Comparison of ENCODE assay signal across 22 mouse cellular contexts in genomic region chr2:122599736-122600135, GRCm38 (mm10). TPM values are rescaled to one million over a fixed set of nuclear protein-coding genes. Genes with fewer than 3 reads are reported as not detected.
DNase-seq lines count a peak whose midpoint lies in the region; ATAC-seq lines count a peak whose summit lies in the region.
"Had no signal": no experiment of that assay in that cellular context is flagged by ENCODE, and none has a peak within 500 bp of the region (broad histone marks: within the 10 kb centered on the region; RNA-seq: fewer than 3 reads in every experiment).

No protein-coding gene starts in this region.

- no peak overlapping the region for H3K27ac ChIP-seq in heart, embryonic 12.5 days (ENCODE audit: poor library complexity, severe bottlenecking)
- H3K27ac ChIP-seq: forebrain, embryonic 13.5 days; hindbrain, embryonic 10.5 days; limb, embryonic 12.5 days; midbrain, embryonic 10.5 days had no signal

- 66% methylated on average over 2 of the region's 2 CpGs for WGBS in heart, embryonic 12.5 days

- no peaks in the 10 kb centered on the region for H3K4me1 ChIP-seq in heart, embryonic 12.5 days (replicated peaks)
- H3K4me1 ChIP-seq: forebrain, embryonic 13.5 days; hindbrain, embryonic 10.5 days; limb, embryonic 12.5 days; midbrain, embryonic 10.5 days had no signal

- no peaks in the 10 kb centered on the region for H3K36me3 ChIP-seq in heart, embryonic 12.5 days
- H3K36me3 ChIP-seq: hindbrain, embryonic 10.5 days; limb, embryonic 12.5 days; midbrain, embryonic 10.5 days had no signal

- no peaks in the 10 kb centered on the region for H3K9me3 ChIP-seq in heart, embryonic 12.5 days (replicated peaks)
- H3K9me3 ChIP-seq: forebrain, embryonic 13.5 days; hindbrain, embryonic 10.5 days; limb, embryonic 12.5 days; midbrain, embryonic 10.5 days had no signal

- H3K4me2 ChIP-seq in heart, embryonic 12.5 days, result no peak overlapping the region
- H3K4me2 ChIP-seq: forebrain, embryonic 13.5 days; limb, embryonic 12.5 days; liver, embryonic 11.5 days had no signal

- DNase-seq in heart, adult 18-20 months, result peak; percentile 25 to 56
- DNase-seq in cerebellum, adult 18-20 months, result peak; percentile 64 to 81
- DNase-seq in cerebellum, adult 8-10 months, result peak; percentile 56
- peak; percentile 58 to 62 for DNase-seq in cerebellum, postnatal 36 days
- DNase-seq in embryo, embryonic 10 days (ENCODE audit: low spot score), result no peak
- DNase-seq: adrenal gland, postnatal 14 days; kidney, adult 9 months; kidney, postnatal 14 days; liver, postnatal 0 days had no signal

- ATAC-seq in heart, embryonic 12.5 days (ENCODE audit: insufficient number of reproducible peaks, low FRiP score), result no peak
- no peak for ATAC-seq in activated CD4-positive, CD25-positive, alpha-beta regulatory T cell, adult 4 months
- ATAC-seq: forebrain, embryonic 13.5 days; hindbrain, embryonic 16.5 days; intestine, embryonic 16.5 days; liver, postnatal 0 days; lung, postnatal 0 days; midbrain, embryonic 16.5 days had no signal

- H3K4me3 ChIP-seq in heart, embryonic 12.5 days, result no peak overlapping the region
- H3K4me3 ChIP-seq: forebrain, embryonic 13.5 days; hindbrain, embryonic 10.5 days; limb, embryonic 12.5 days; midbrain, embryonic 10.5 days had no signal

- no peak overlapping the region for H3K9ac ChIP-seq in heart, embryonic 12.5 days
- H3K9ac ChIP-seq: forebrain, embryonic 13.5 days; limb, embryonic 12.5 days; liver, postnatal 0 days had no signal

- no peaks in the 10 kb centered on the region for H3K27me3 ChIP-seq in heart, embryonic 12.5 days (replicated peaks)
- H3K27me3 ChIP-seq: forebrain, embryonic 13.5 days; limb, embryonic 12.5 days had no signal

RNA-seq across cellular contexts. Expression of gene Gatm, which starts 11.4 kb away (rescaled TPM):
- total RNA-seq in heart, adult 18-20 months (2021), result 1 to 10 TPM; 3.1 to 3.2 TPM
- 29.9 and 34.8 TPM in 2 replicates for polyA plus RNA-seq in heart, embryonic 12.5 days (2016; fragmentation: Nextera tagmentation; extraction: Ambion mirVana)
- polyA plus RNA-seq in activated CD4-positive, CD25-positive, alpha-beta regulatory T cell, adult 4 months (2017; shearing (Covaris generic)), result under 1 TPM; 0.28 to 0.57 TPM
- total RNA-seq: MEL had no signal

RNA-seq across cellular contexts. Expression of gene AA467197, which starts 37.0 kb away (rescaled TPM):
- under 1 TPM; 0.41 to 0.60 TPM for total RNA-seq in heart, adult 18-20 months (2021)
- not detected in 2 replicates for polyA plus RNA-seq in heart, embryonic 12.5 days (2016; fragmentation: Nextera tagmentation; extraction: Ambion mirVana)
- under 1 TPM in 1 of 2 experiments, not detected in 1; 0.73 TPM for polyA plus RNA-seq in activated CD4-positive, CD25-positive, alpha-beta regulatory T cell, adult 4 months (2017; shearing (Covaris generic))
- total RNA-seq: MEL had no signal
- polyA plus RNA-seq: forebrain, embryonic 13.5 days; heart, embryonic 14.5 days; liver, embryonic 11.5 days; midbrain, embryonic 16.5 days had no signal

Comparison
In these comparisons a context has a peak if more than half of its experiments do, and no peak if none do; other contexts are left out.
1. RNA of gene Gatm, which starts 11.4 kb away (polyA plus RNA-seq): 29.9 to 34.8 TPM in heart, embryonic 12.5 days; 0.28 to 0.57 TPM in activated CD4-positive, CD25-positive, alpha-beta regulatory T cell, adult 4 months; every median in the first group is over 10 times any median in the second.